Comparison of ENCODE assay signal across 10 mouse cellular contexts in the genomic region with DNA sequence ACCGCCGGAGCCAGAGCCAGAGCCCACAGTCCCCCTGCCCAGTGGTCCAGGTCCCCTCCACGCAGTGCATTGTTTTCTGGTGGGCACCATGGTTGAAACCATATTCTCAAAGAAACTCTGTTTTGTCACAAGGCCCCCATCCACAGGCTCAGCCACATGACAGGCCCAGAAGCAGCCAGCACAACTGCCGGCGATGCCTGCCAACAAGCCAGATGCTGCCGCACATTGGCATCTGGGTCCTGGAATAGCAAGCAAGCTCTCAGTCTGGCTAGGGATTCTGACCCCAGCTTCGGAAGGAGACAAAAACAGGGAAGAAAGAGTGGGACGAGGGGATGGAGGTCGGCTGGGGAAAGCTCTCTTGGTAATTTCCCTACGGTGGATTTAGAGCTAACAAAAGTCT.
DNase-seq lines count a peak whose midpoint lies in the region; ATAC-seq lines count a peak whose summit lies in the region.
"Had no signal": no experiment of that assay in that cellular context is flagged by ENCODE, and none has a peak within 500 bp of the region (broad histone marks: within the 10 kb centered on the region; RNA-seq: fewer than 3 reads in every experiment).

No protein-coding gene starts in this region.

- no peaks in the 10 kb centered on the region for H3K36me3 ChIP-seq in neural tube, embryonic 13.5 days
- H3K36me3 ChIP-seq: liver, embryonic 15.5 days had no signal

- no peak overlapping the region for H3K4me2 ChIP-seq in neural tube, embryonic 13.5 days
- H3K4me2 ChIP-seq: liver, embryonic 15.5 days had no signal

- peak overlapping the region; percentile 66 for H3K27ac ChIP-seq in neural tube, embryonic 13.5 days (replicated peaks)
- H3K27ac ChIP-seq: liver, embryonic 15.5 days had no signal

- H3K9me3 ChIP-seq in neural tube, embryonic 13.5 days: no peaks in the 10 kb centered on the region; the same call in 1 of the 2 replicates
- H3K9me3 ChIP-seq: liver, embryonic 15.5 days had no signal

- peak; percentile 58 for ATAC-seq in frontal cortex, adult (ENCODE audit: low TSS enrichment)
- ATAC-seq in neural tube, embryonic 13.5 days (ENCODE audit: low read depth): no peak
- ATAC-seq in megakaryocyte-erythroid progenitor cell, adult 5-6 weeks (replicated peaks; ENCODE audit: low FRiP score, low TSS enrichment, poor library complexity, severe bottlenecking): no peak

- H3K4me3 ChIP-seq in neural tube, embryonic 13.5 days: no peak overlapping the region
- H3K4me3 ChIP-seq: liver, embryonic 15.5 days had no signal

- no peaks in the 10 kb centered on the region for H3K4me1 ChIP-seq in neural tube, embryonic 13.5 days (replicated peaks)
- H3K4me1 ChIP-seq: liver, embryonic 15.5 days had no signal

- H3K9ac ChIP-seq in neural tube, embryonic 13.5 days: 0 out of 2 replicates have a peak overlapping the region, but pooled peaks have one; percentile 5
- H3K9ac ChIP-seq: liver, embryonic 15.5 days had no signal

- H3K27me3 ChIP-seq in neural tube, embryonic 13.5 days: no peaks in the 10 kb centered on the region
- H3K27me3 ChIP-seq: liver, embryonic 15.5 days had no signal

- no peak for DNase-seq in frontal cortex, postnatal 25 days (ENCODE audit: low spot score in 2 of 2)
- DNase-seq in neural tube, embryonic 10.5 days (ENCODE audit: extremely low spot score, low spot score): no peak
- peak; percentile 49 to 55 for DNase-seq in left cerebral cortex, postnatal 25 days (ENCODE audit: low spot score in 2 of 2)
- DNase-seq in retina, embryonic 14.5 days (ENCODE audit: low spot score): no peak
- DNase-seq in adrenal gland, postnatal 36 days: no peak
- DNase-seq: retina, postnatal 1 day had no signal

- 77% methylated on average over 10 of the region's 10 CpGs for WGBS in neural tube, embryonic 13.5 days

- intact Hi-C loops in left cerebral cortex, postnatal 25 days (cut with DNase I): loop anchor here (10.0 kb wide), 1 partner anchor 719 kb away; no protein-coding TSS in a partner anchor

Comparison
In these comparisons a context has a peak if more than half of its experiments do, and no peak if none do; other contexts are left out.
1. DNase-seq: peak in left cerebral cortex, postnatal 25 days (2 of 2); none in frontal cortex, postnatal 25 days (0 of 2), neural tube, embryonic 10.5 days (single experiment), retina, embryonic 14.5 days (single experiment) and adrenal gland, postnatal 36 days (0 of 2).